Mouse (Mus musculus): ENCODE measurements at regions not wholly inside any gene's neighbourhood (a gene's known extent, or its start where the extent isn't known, plus 50 kb on each side); places are given as distances from the start of the nearest gene placed in this dataset.
A peak's percentile ranks its signal among the peaks of the same experiment; 100 is the strongest.

- H3K9ac ChIP-seq (ENCODE audit: low read depth, low read length, severe bottlenecking), result no peak overlapping the region
- no peaks in the 10 kb centered on the region for H3K9me3 ChIP-seq (ENCODE audit: control insufficient read depth, low read length)
- DNase-seq (ENCODE audit: low spot score), result no peak
- H3K27me3 ChIP-seq (ENCODE audit: control insufficient read depth, insufficient read depth, low read length), result no peaks in the 10 kb centered on the region
- H3K4me3 ChIP-seq (replicated peaks; ENCODE audit: low read length), result no peak overlapping the region
- H3K27ac ChIP-seq (replicated peaks; ENCODE audit: low read depth, low read length), result no peak overlapping the region
- no peak for ATAC-seq (ENCODE audit: low FRiP score, low read depth)
- H3K4me2 ChIP-seq (replicated peaks; ENCODE audit: low read depth, low read length, severe bottlenecking), result no peak overlapping the region
- no peaks in the 10 kb centered on the region for H3K4me1 ChIP-seq (ENCODE audit: control insufficient read depth, insufficient read depth, low read length)
- no peaks in the 10 kb centered on the region for H3K36me3 ChIP-seq (ENCODE audit: control insufficient read depth, insufficient read depth, low read length)
- WGBS, result 42% methylated on average over 2 of the region's 2 CpGs
- TF ChIP-seq POLR2A (IDR thresholded peaks at IDR 0.05; ENCODE audit: borderline replicate concordance, extremely low read depth, insufficient read depth, insufficient read length), result no peak
These were observed 570.0 kb upstream of the Auts2 start for GRCm38 (mm10) chr5:133113183-133113582.

GRCm38 (mm10) chr5:133106691-133107354 lies 563.7 kb upstream of the Auts2 start:
- 21% methylated on average over 8 of the region's 8 CpGs for WGBS
- Histone ChIP-seq H3K27ac (replicated peaks; ENCODE audit: low read depth, low read length) (no peak overlapping the region), H3K9ac (ENCODE audit: low read depth, low read length, severe bottlenecking) (0 out of 2 replicates have a peak overlapping the region, but pooled peaks have one; percentile 28), H3K36me3 (ENCODE audit: control insufficient read depth, insufficient read depth, low read length) (no peaks in the 10 kb centered on the region), H3K4me3 (replicated peaks; ENCODE audit: low read length) (no peak overlapping the region), H3K4me1 (ENCODE audit: control insufficient read depth, insufficient read depth, low read length) (peaks cover 2% of the 10 kb centered on the region; the same call in 1 of the 2 replicates), H3K27me3 (ENCODE audit: control insufficient read depth, insufficient read depth, low read length) (no peaks in the 10 kb centered on the region), H3K9me3 (ENCODE audit: control insufficient read depth, low read length) (no peaks in the 10 kb centered on the region), H3K4me2 (replicated peaks; ENCODE audit: low read depth, low read length, severe bottlenecking) (no peak overlapping the region)
- ATAC-seq (ENCODE audit: low FRiP score, low read depth), result peak; percentile 67; the same call in 1 of the 2 replicates
- peak; percentile 49 for DNase-seq (ENCODE audit: low spot score)
- TF ChIP-seq POLR2A (IDR thresholded peaks at IDR 0.05; ENCODE audit: borderline replicate concordance, extremely low read depth, insufficient read depth, insufficient read length), result no peak

- Histone ChIP-seq H3K4me1 (ENCODE audit: control insufficient read depth, insufficient read depth, low read length) (no peaks in the 10 kb centered on the region), H3K9ac (ENCODE audit: low read depth, low read length, severe bottlenecking) (no peak overlapping the region), H3K4me3 (replicated peaks; ENCODE audit: low read length) (no peak overlapping the region), H3K4me2 (replicated peaks; ENCODE audit: low read depth, low read length, severe bottlenecking) (no peak overlapping the region), H3K9me3 (ENCODE audit: control insufficient read depth, low read length) (no peaks in the 10 kb centered on the region), H3K36me3 (ENCODE audit: control insufficient read depth, insufficient read depth, low read length) (no peaks in the 10 kb centered on the region), H3K27me3 (ENCODE audit: control insufficient read depth, insufficient read depth, low read length) (no peaks in the 10 kb centered on the region), H3K27ac (replicated peaks; ENCODE audit: low read depth, low read length) (no peak overlapping the region)
- ATAC-seq (ENCODE audit: low FRiP score, low read depth) (no peak), DNase-seq (ENCODE audit: low spot score) (no peak)
- TF ChIP-seq POLR2A (IDR thresholded peaks at IDR 0.05; ENCODE audit: borderline replicate concordance, extremely low read depth, insufficient read depth, insufficient read length), result no peak
- 22% methylated on average over 1 of the region's 1 CpGs for WGBS
These were observed 553.2 kb upstream of the Auts2 start for GRCm38 (mm10) chr5:133096340-133096739.

GRCm38 (mm10) chr5:133084859-133085258 lies 541.7 kb upstream of the Auts2 start:
- 71% methylated on average over 1 of the region's 1 CpGs for WGBS
- no peak overlapping the region for H3K27ac ChIP-seq (replicated peaks; ENCODE audit: low read depth, low read length)
- no peak overlapping the region for H3K9ac ChIP-seq (ENCODE audit: low read depth, low read length, severe bottlenecking)
- no peaks in the 10 kb centered on the region for H3K4me1 ChIP-seq (ENCODE audit: control insufficient read depth, insufficient read depth, low read length)
- H3K9me3 ChIP-seq (ENCODE audit: control insufficient read depth, low read length), result no peaks in the 10 kb centered on the region
- H3K36me3 ChIP-seq (ENCODE audit: control insufficient read depth, insufficient read depth, low read length), result no peaks in the 10 kb centered on the region
- no peak overlapping the region for H3K4me3 ChIP-seq (replicated peaks; ENCODE audit: low read length)
- DNase-seq (ENCODE audit: low spot score), result no peak
- no peak for TF ChIP-seq POLR2A (IDR thresholded peaks at IDR 0.05; ENCODE audit: borderline replicate concordance, extremely low read depth, insufficient read depth, insufficient read length)
- no peak for ATAC-seq (ENCODE audit: low FRiP score, low read depth)
- H3K27me3 ChIP-seq (ENCODE audit: control insufficient read depth, insufficient read depth, low read length), result no peaks in the 10 kb centered on the region
- H3K4me2 ChIP-seq (replicated peaks; ENCODE audit: low read depth, low read length, severe bottlenecking), result no peak overlapping the region

GRCm38 (mm10) chr5:133080751-133081150 lies 537.6 kb upstream of the Auts2 start:
- Histone ChIP-seq H3K9ac (ENCODE audit: low read depth, low read length, severe bottlenecking) (no peak overlapping the region), H3K4me2 (replicated peaks; ENCODE audit: low read depth, low read length, severe bottlenecking) (no peak overlapping the region), H3K4me1 (ENCODE audit: control insufficient read depth, insufficient read depth, low read length) (0 out of 2 replicates have a peak, but pooled peaks cover 3% of the 10 kb centered on the region), H3K27ac (replicated peaks; ENCODE audit: low read depth, low read length) (no peak overlapping the region), H3K9me3 (ENCODE audit: control insufficient read depth, low read length) (no peaks in the 10 kb centered on the region), H3K27me3 (ENCODE audit: control insufficient read depth, insufficient read depth, low read length) (no peaks in the 10 kb centered on the region), H3K4me3 (replicated peaks; ENCODE audit: low read length) (no peak overlapping the region), H3K36me3 (ENCODE audit: control insufficient read depth, insufficient read depth, low read length) (no peaks in the 10 kb centered on the region)
- ATAC-seq (ENCODE audit: low FRiP score, low read depth), result no peak
- TF ChIP-seq POLR2A (IDR thresholded peaks at IDR 0.05; ENCODE audit: borderline replicate concordance, extremely low read depth, insufficient read depth, insufficient read length), result no peak
- no peak for DNase-seq (ENCODE audit: low spot score)
- WGBS, result 86% methylated on average over 2 of the region's 2 CpGs
